Mouse (Mus musculus): Measurements from ENCODE around the gene Ephb2.

DNA sequence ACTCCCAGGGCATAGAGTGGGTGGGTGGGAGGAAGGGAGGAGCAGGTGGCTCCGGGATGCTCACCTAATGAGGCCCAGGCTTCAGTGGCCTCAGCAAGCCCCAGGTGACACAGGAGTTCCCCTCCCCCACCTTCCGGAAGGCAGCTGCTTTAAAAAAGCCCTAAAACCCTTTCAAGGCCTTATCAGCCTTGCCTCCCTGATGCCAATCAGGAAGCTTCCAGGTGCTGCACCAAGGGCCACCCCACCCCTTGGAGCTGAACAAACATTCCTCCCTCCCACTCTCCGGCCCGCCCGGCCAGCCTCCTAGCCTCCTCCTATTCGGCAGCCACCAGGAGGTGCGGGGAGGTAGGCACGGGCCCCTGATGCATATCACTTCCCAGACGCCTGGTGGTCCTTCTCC is 6.0 kb downstream of the Ephb2 start:
- TF ChIP-seq GATA1 (IDR thresholded peaks at IDR 0.05; ENCODE audit: borderline replicate concordance, low read length) (no peak), FLI1 (IDR thresholded peaks at IDR 0.05; ENCODE audit: low read length) (no peak)
